Mouse (Mus musculus) C3H10T1/2 (cell line): ENCODE results near the gene E030025P04Rik. TPM values are rescaled to one million over a fixed set of nuclear protein-coding genes. Genes with fewer than 3 reads are reported as not detected.

Source experiments
- polyA plus RNA-seq, 2 experiments: library from polyadenylated mRNA; unstranded; fragments of >200 nt; fragmentation: generic; extraction: Trizol; gene quantifications; one replicate each; pipeline ENCODE4 v1.2.1; 2012; ENCODE audit warnings: missing spikeins in 2 of 2

Gene E030025P04Rik
- polyA plus RNA-seq = not detected

GRCm38 (mm10) chr11:109144236-109144635 is at the start of gene E030025P04Rik:
Gene E030025P04Rik (minus strand): TSS chr11:109144369.

Other genes with a start within 250 kb of the E030025P04Rik start
- gene Axin2, start 224.0 kb downstream of the E030025P04Rik start, polyA plus RNA-seq = under 1 TPM; 0.04 to 0.17 TPM
- gene Rgs9, start 153.8 kb upstream of the E030025P04Rik start, polyA plus RNA-seq = under 1 TPM in 1 of 2 experiments, not detected in 1; 0.04 TPM
- 10 to 100 TPM; 14.1 to 18.6 TPM for gene Gna13, start 218.5 kb upstream of the E030025P04Rik start, polyA plus RNA-seq